Mouse (Mus musculus) heart, postnatal 36 days (tissue): ENCODE data around the gene Med12l. TPM values are rescaled to one million over a fixed set of nuclear protein-coding genes. Genes with fewer than 3 reads are reported as not detected.
"Not testable (repeated sequence)": the region's sequence is repeated elsewhere in the genome, so short reads cannot be mapped to it uniquely, and the experiment has no call there.

Experiments used
- DNase-seq, 2 experiments: peaks; one replicate each; pipeline ENCODE4 v3.0.0; 2021 to 2022
- intact Hi-C: fragments of 180-260 bp; cut with DNase I; formaldehyde crosslinking; loops from one replicate; pipeline ENCODE4 v1.15.1; 2025
- total RNA-seq, 2 experiments: library from RNA; stranded (reverse); gene quantifications; 2 replicates each; pipeline ENCODE4 v1.2.3; 2021

The Med12l gene
- total RNA-seq, 2 experiments from 2014 or later: 6.2 to 6.6 TPM

- intact Hi-C loops: no loop called here
These were observed 75.3 kb downstream of the Med12l start for GRCm38 (mm10) chr3:59080919-59081318.

GRCm38 (mm10) chr3:59092702-59093101 lies 87.1 kb downstream of the Med12l start:
- intact Hi-C loops: no loop called here
- DNase-seq: no peak

More at GRCm38 (mm10) chr3:59080919-59081318, 75.3 kb downstream of the Med12l start:
- no peak for DNase-seq

GRCm38 (mm10) chr3:59097421-59097820 lies 91.8 kb downstream of the Med12l start:
- intact Hi-C loops: no loop called here
- DNase-seq: no peak

GRCm38 (mm10) chr3:59098540-59098939 lies 92.9 kb downstream of the Med12l start:
- intact Hi-C loops: no loop called here
- DNase-seq: no peak

GRCm38 (mm10) chr3:59101218-59101986 lies 95.8 kb downstream of the Med12l start, which contains the start of gene Gpr171:
TSS of gene Gpr171 (minus strand) at chr3:59101821.
- intact Hi-C loops: no loop called here

GRCm38 (mm10) chr3:59102146-59102545 lies 96.5 kb downstream of the Med12l start:
- intact Hi-C loops: no loop called here
- DNase-seq: no peak

More at GRCm38 (mm10) chr3:59101218-59101986, 95.8 kb downstream of the Med12l start, which contains the start of gene Gpr171:
- DNase-seq: no peak

GRCm38 (mm10) chr3:59104462-59104861 lies 98.8 kb downstream of the Med12l start:
- intact Hi-C loops: no loop called here
- DNase-seq: no peak

GRCm38 (mm10) chr3:59107439-59107838 lies 101.8 kb downstream of the Med12l start:
- intact Hi-C loops: no loop called here

GRCm38 (mm10) chr3:59109834-59110233 lies 104.2 kb downstream of the Med12l start:
- DNase-seq, intact Hi-C loops: not testable (repeated sequence)

More at GRCm38 (mm10) chr3:59107439-59107838, 101.8 kb downstream of the Med12l start:
- DNase-seq: no peak

- intact Hi-C loops: no loop called here
- DNase-seq: no peak
These were observed 106.3 kb downstream of the Med12l start for GRCm38 (mm10) chr3:59111944-59112343.

GRCm38 (mm10) chr3:59113291-59113690 lies 107.7 kb downstream of the Med12l start:
- intact Hi-C loops, DNase-seq: not testable (repeated sequence)

GRCm38 (mm10) chr3:59113973-59114517 lies 108.4 kb downstream of the Med12l start:
- DNase-seq: peak in 1 of 2 experiments; percentile 23
- intact Hi-C loops: no loop called here

GRCm38 (mm10) chr3:59121067-59121730 lies 115.6 kb downstream of the Med12l start:
- intact Hi-C loops: loop anchor here (2.0 kb wide), 1 partner anchor 48 kb away; no protein-coding TSS in a partner anchor
- DNase-seq: peak in 1 of 2 experiments; percentile 19

GRCm38 (mm10) chr3:59121780-59122449 lies 116.3 kb downstream of the Med12l start:
- DNase-seq: no peak
- intact Hi-C loops: loop anchor here (2.0 kb wide), 1 partner anchor 47 kb away; no protein-coding TSS in a partner anchor

GRCm38 (mm10) chr3:59125022-59125421 lies 119.4 kb downstream of the Med12l start:
- DNase-seq: no peak
- intact Hi-C loops: no loop called here

- no peak for DNase-seq
- intact Hi-C loops: no loop called here
These were observed 120.3 kb downstream of the Med12l start for GRCm38 (mm10) chr3:59125783-59126555.

- no peak for DNase-seq
- intact Hi-C loops: no loop called here
These were observed 123.1 kb downstream of the Med12l start for GRCm38 (mm10) chr3:59128681-59129080.

GRCm38 (mm10) chr3:59129547-59129946 lies 123.9 kb downstream of the Med12l start:
- DNase-seq: no peak
- intact Hi-C loops: no loop called here

- DNase-seq: no peak
- intact Hi-C loops: no loop called here
These were observed 124.8 kb downstream of the Med12l start for GRCm38 (mm10) chr3:59130431-59130830.

- DNase-seq: no peak
- intact Hi-C loops: no loop called here
These were observed 125.5 kb downstream of the Med12l start for GRCm38 (mm10) chr3:59131081-59131480.
